Mouse (Mus musculus) stomach, postnatal 0 days (tissue): ENCODE measurements around the gene Dock1.

Source experiments
- CTCF ChIP-seq: IDR thresholded peaks from 2 replicates; pipeline ENCODE4 v1.5.1; 2016; ENCODE audit warnings: antibody characterized with exemption, low read depth, mild to moderate bottlenecking, moderate library complexity
- EP300 ChIP-seq: optimal IDR thresholded peaks from 2 replicates; pipeline ENCODE3; 2016; ENCODE audit warnings: antibody characterized with exemption

DNA sequence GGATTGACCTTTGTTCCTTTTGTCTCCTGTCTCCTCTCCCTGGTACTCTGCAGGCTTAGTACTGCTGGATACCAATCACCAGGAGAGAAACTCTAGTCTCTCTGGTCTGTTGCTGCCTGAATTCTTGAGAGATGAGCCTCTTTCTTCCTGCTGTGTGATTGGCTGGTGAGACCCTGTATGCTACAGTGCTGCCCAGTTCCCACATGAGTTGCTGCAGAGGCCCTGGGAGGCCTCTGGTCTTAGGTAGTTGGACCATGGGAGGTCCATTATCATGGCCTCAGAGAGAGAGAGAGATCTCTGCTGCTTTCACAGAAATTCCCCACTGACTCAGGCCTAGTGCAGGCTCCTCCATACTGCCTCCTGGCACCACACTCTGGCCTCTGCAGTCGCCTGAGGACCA lies 79.2 kb downstream of the Dock1 start:
- TF ChIP-seq CTCF (no peak), EP300 (no peak)
